In genomic region chrX:53269289-53270062, GRCm38 (mm10) we compare ENCODE assay signal across 8 mouse cellular contexts. TPM values are rescaled to one million over a fixed set of nuclear protein-coding genes. Genes with fewer than 3 reads are reported as not detected.
DNase-seq lines count a peak whose midpoint lies in the region; ATAC-seq and TF ChIP-seq lines count a peak whose summit lies in the region.

Gene Fam122b, minus strand, starts transcription at chrX:53269805.

- DNase-seq in brain, embryonic 14.5 days (ENCODE audit: low read depth), result peak; percentile 96
- DNase-seq in kidney, postnatal 10 days, result peak; percentile 95
- DNase-seq in natural killer cell, adult 2 months (ENCODE audit: low spot score in 2 of 2), result peak; percentile 85 to 90

- peak within 1 kb of the TSS; percentile 38 for H3K4me3 ChIP-seq in C2C12 (ENCODE audit: insufficient read depth, poor library complexity, severe bottlenecking)
- peak within 1 kb of the TSS; percentile 90 for H3K4me3 ChIP-seq in erythroblast, embryonic 14.5 days (replicated peaks)
- peak within 1 kb of the TSS; percentile 69 for H3K4me3 ChIP-seq in heart, embryonic 13.5 days
- peak within 1 kb of the TSS; percentile 73 for H3K4me3 ChIP-seq in liver, embryonic 12.5 days
- H3K4me3 ChIP-seq in stomach, embryonic 15.5 days (replicated peaks), result peak within 1 kb of the TSS; percentile 57

- H3K79me2 ChIP-seq in C2C12 (ENCODE audit: control insufficient read depth, insufficient read depth), result no peaks in the 10 kb centered on the region

- 10% methylated on average over 40 of the region's 40 CpGs for WGBS in heart, embryonic 13.5 days
- WGBS in liver, embryonic 12.5 days (ENCODE audit: insufficient replicate concordance), result 7% methylated on average over 36 of the region's 40 CpGs
- WGBS in stomach, embryonic 15.5 days, result 18% methylated on average over 40 of the region's 40 CpGs

- peak within 1 kb of the TSS; percentile 82 for H3ac ChIP-seq in C2C12 (ENCODE audit: control insufficient read depth, insufficient read length, low read depth)

- no peak for TF ChIP-seq POLR2A in brain, embryonic 14.5 days (IDR thresholded peaks at IDR 0.05; ENCODE audit: borderline replicate concordance, extremely low read depth, insufficient read depth, insufficient read length, poor library complexity, severe bottlenecking)

- no peaks in the 10 kb centered on the region for H3K79me3 ChIP-seq in C2C12 (ENCODE audit: low read depth)

- no peak for TF ChIP-seq CTCF in C2C12 (IDR thresholded peaks at IDR 0.05; ENCODE audit: control insufficient read depth, insufficient read depth, insufficient read length)
- no peak for TF ChIP-seq CTCF in brain, embryonic 14.5 days (IDR thresholded peaks at IDR 0.05; ENCODE audit: borderline replicate concordance, extremely low read depth, insufficient read depth, insufficient read length)

- H3K27ac ChIP-seq in heart, embryonic 13.5 days (replicated peaks), result peak within 1 kb of the TSS; percentile 85
- peak within 1 kb of the TSS; percentile 80 for H3K27ac ChIP-seq in liver, embryonic 12.5 days
- H3K27ac ChIP-seq in stomach, embryonic 15.5 days, result peak within 1 kb of the TSS; percentile 80

- peak within 1 kb of the TSS; percentile 85 for H3K4me2 ChIP-seq in heart, embryonic 13.5 days
- H3K4me2 ChIP-seq in liver, embryonic 12.5 days, result peak within 1 kb of the TSS; percentile 79
- peak within 1 kb of the TSS; percentile 67 for H3K4me2 ChIP-seq in stomach, embryonic 15.5 days

- H3K9me3 ChIP-seq in erythroblast, embryonic 14.5 days (ENCODE audit: control insufficient read depth, low read length), result no peaks in the 10 kb centered on the region; the same call in 1 of the 2 replicates
- no peaks in the 10 kb centered on the region for H3K9me3 ChIP-seq in heart, embryonic 13.5 days
- no peaks in the 10 kb centered on the region for H3K9me3 ChIP-seq in liver, embryonic 12.5 days (replicated peaks)
- no peaks in the 10 kb centered on the region for H3K9me3 ChIP-seq in stomach, embryonic 15.5 days

- peak within 1 kb of the TSS; percentile 82 for H3K9ac ChIP-seq in heart, embryonic 13.5 days
- H3K9ac ChIP-seq in liver, embryonic 12.5 days, result peak within 1 kb of the TSS; percentile 79
- H3K9ac ChIP-seq in stomach, embryonic 15.5 days, result peak within 1 kb of the TSS; percentile 26; the same call in 1 of the 2 replicates

- H3K4me1 ChIP-seq in erythroblast, embryonic 14.5 days (ENCODE audit: control insufficient read depth), result peaks cover 26% of the 10 kb centered on the region
- H3K4me1 ChIP-seq in heart, embryonic 13.5 days, result peaks cover 30% of the 10 kb centered on the region
- peaks cover 18% of the 10 kb centered on the region for H3K4me1 ChIP-seq in liver, embryonic 12.5 days
- H3K4me1 ChIP-seq in stomach, embryonic 15.5 days, result no peaks in the 10 kb centered on the region

- H3K27me3 ChIP-seq in C2C12 (ENCODE audit: control insufficient read depth, insufficient read depth, insufficient read length), result no peaks in the 10 kb centered on the region
- H3K27me3 ChIP-seq in erythroblast, embryonic 14.5 days (ENCODE audit: control insufficient read depth), result no peaks in the 10 kb centered on the region
- no peaks in the 10 kb centered on the region for H3K27me3 ChIP-seq in heart, embryonic 13.5 days (replicated peaks)
- H3K27me3 ChIP-seq in liver, embryonic 12.5 days (replicated peaks), result no peaks in the 10 kb centered on the region; the same call in 1 of the 2 replicates
- no peaks in the 10 kb centered on the region for H3K27me3 ChIP-seq in stomach, embryonic 15.5 days (replicated peaks)

- no peaks in the 10 kb centered on the region for H3K36me3 ChIP-seq in C2C12 (ENCODE audit: control insufficient read depth, insufficient read depth)
- H3K36me3 ChIP-seq in erythroblast, embryonic 14.5 days (ENCODE audit: control insufficient read depth), result no peaks in the 10 kb centered on the region; the same call in 1 of the 2 replicates
- no peaks in the 10 kb centered on the region for H3K36me3 ChIP-seq in heart, embryonic 13.5 days
- H3K36me3 ChIP-seq in liver, embryonic 12.5 days, result no peaks in the 10 kb centered on the region
- no peaks in the 10 kb centered on the region for H3K36me3 ChIP-seq in stomach, embryonic 15.5 days

- peak; percentile 81 for ATAC-seq in heart, embryonic 13.5 days (ENCODE audit: extremely low read depth, insufficient number of reproducible peaks, low FRiP score, low TSS enrichment)
- peak; percentile 83 for ATAC-seq in liver, embryonic 12.5 days
- ATAC-seq in stomach, embryonic 15.5 days (ENCODE audit: insufficient read depth, low FRiP score, low read depth), result peak; percentile 84

TF ChIP-seq in C2C12, 6 proteins besides CTCF, POLR2A, EP300 and RAD21:
- TF ChIP-seq USF1 (IDR thresholded peaks at IDR 0.05; ENCODE audit: low read depth) (no peak), CEBPB (IDR thresholded peaks at IDR 0.05; ENCODE audit: low read depth) (no peak), MYOD1 (IDR thresholded peaks at IDR 0.05; ENCODE audit: control insufficient read depth, insufficient read length, low read depth) (no peak)

RNA-seq across cellular contexts. Expression of gene Fam122b, which starts in this region (rescaled TPM):
- polyA plus RNA-seq in C2C12 (2012; fragmentation: generic; extraction: Trizol), result 1.2 TPM
- polyA plus RNA-seq in brain, embryonic 14.5 days (2012; rRNA removed), result 6.0 and 8.6 TPM in 2 replicates
- 0.27 and 0.48 TPM in 2 replicates for polyA plus RNA-seq in erythroblast, embryonic 14.5 days (2012)
- 21.1 and 23.8 TPM in 2 replicates for polyA plus RNA-seq in heart, embryonic 13.5 days (2015; fragmentation: Nextera tagmentation; extraction: Ambion mirVana)
- polyA plus RNA-seq in liver, embryonic 12.5 days (2016; fragmentation: Nextera tagmentation; extraction: Ambion mirVana), result 6.7 and 7.9 TPM in 2 replicates
- 9.9 TPM in 2 replicates for polyA plus RNA-seq in stomach, embryonic 15.5 days (2015; fragmentation: Nextera tagmentation; extraction: Ambion mirVana)

Comparison
In these comparisons a context has a peak if more than half of its experiments do, and no peak if none do; other contexts are left out.
1. Peak in every context shown above with its lines: DNase-seq, ATAC-seq, H3K4me3 ChIP-seq and H3K27ac ChIP-seq.
2. H3K4me3 ChIP-seq: peak in every context shown above with its lines; median percentile 90 in erythroblast, embryonic 14.5 days; 73 in liver, embryonic 12.5 days; 69 in heart, embryonic 13.5 days; 57 in stomach, embryonic 15.5 days; 38 in C2C12.
3. H3K9ac ChIP-seq: peak in every context shown above with its lines; median percentile 82 in heart, embryonic 13.5 days; 79 in liver, embryonic 12.5 days; 26 in stomach, embryonic 15.5 days.